Mouse (Mus musculus) ES-Bruce4 (cell line): ENCODE measurements around the gene Nrxn1. TPM values are rescaled to one million over a fixed set of nuclear protein-coding genes. Genes with fewer than 3 reads are reported as not detected.

Experiments used
- H3K27ac ChIP-seq: 2 replicates; pipeline ENCODE4 v1.5.1; 2012; ENCODE audit warnings: low read length, inconsistent platforms; ENCODE audit not compliant: insufficient read depth
- H3K27me3 ChIP-seq: 2 replicates; pipeline ENCODE4 v1.6.1; 2012; ENCODE audit warnings: mild to moderate bottlenecking, low read length, inconsistent platforms; ENCODE audit not compliant: control insufficient read depth, poor library complexity, insufficient read depth, severe bottlenecking
- H3K36me3 ChIP-seq: 2 replicates; pipeline ENCODE4 v1.6.1; 2012; ENCODE audit warnings: inconsistent platforms, mild to moderate bottlenecking, low read length, moderate library complexity; ENCODE audit not compliant: control insufficient read depth, poor library complexity, insufficient read depth, severe bottlenecking
- H3K4me1 ChIP-seq: one replicate; pipeline ENCODE4 v1.8.1; 2011; ENCODE audit warnings: low read length; ENCODE audit not compliant: control insufficient read depth, insufficient read depth
- H3K4me3 ChIP-seq: 2 replicates; pipeline ENCODE4 v1.5.1; 2011; ENCODE audit warnings: low read depth, mild to moderate bottlenecking, low read length
- H3K9ac ChIP-seq: 2 replicates; pipeline ENCODE4 v1.6.1; 2012; ENCODE audit warnings: low read depth, mild to moderate bottlenecking, inconsistent platforms; ENCODE audit not compliant: poor library complexity, severe bottlenecking
- H3K9me3 ChIP-seq: replicated peaks from 2 replicates; pipeline ENCODE4 v1.6.1; 2012; ENCODE audit warnings: mild to moderate bottlenecking, low read length, inconsistent platforms; ENCODE audit not compliant: control insufficient read depth, poor library complexity, insufficient read depth, severe bottlenecking
- CTCF ChIP-seq: IDR thresholded peaks from one replicate; pipeline ENCODE4 v1.8.1; 2011; ENCODE audit warnings: low read depth, low read length
- EP300 ChIP-seq: IDR thresholded peaks from 2 replicates; pipeline ENCODE4 v1.6.1; 2011; ENCODE audit warnings: low read depth, low read length; ENCODE audit not compliant: insufficient read depth
- POLR2A ChIP-seq: IDR thresholded peaks from one replicate; pipeline ENCODE4 v1.8.1; 2011; ENCODE audit warnings: low read length; ENCODE audit not compliant: insufficient read depth
- polyA plus RNA-seq: library from polyadenylated mRNA; stranded (reverse); fragments of >200 nt; gene quantifications from 2 replicates; pipeline ENCODE4 v1.2.4, GENCODE M21; 2011; ENCODE audit warnings: low read depth; ENCODE audit not compliant: missing spikeins, insufficient read depth, insufficient read length

Nrxn1 gene
- polyA plus RNA-seq, 1 experiment, result 5.6 TPM

GRCm38 (mm10) chr17:91074780-91075179 lies 18.1 kb downstream of the Nrxn1 start:
- Histone ChIP-seq H3K9ac (no peak overlapping the region), H3K9me3 (no peaks in the 10 kb centered on the region), H3K27me3 (no peaks in the 10 kb centered on the region), H3K36me3 (no peaks in the 10 kb centered on the region), H3K4me1 (no peaks in the 10 kb centered on the region), H3K4me3 (no peak overlapping the region), H3K27ac (no peak overlapping the region)
- TF ChIP-seq CTCF (no peak), EP300 (no peak), POLR2A (no peak)

- H3K27ac ChIP-seq, result no peak overlapping the region
- H3K9ac ChIP-seq, result no peak overlapping the region
- H3K4me3 ChIP-seq, result no peak overlapping the region
- H3K27me3 ChIP-seq, result no peaks in the 10 kb centered on the region
- no peaks in the 10 kb centered on the region for H3K9me3 ChIP-seq
- TF ChIP-seq CTCF (no peak), EP300 (no peak), POLR2A (no peak)
- no peaks in the 10 kb centered on the region for H3K4me1 ChIP-seq
- H3K36me3 ChIP-seq, result no peaks in the 10 kb centered on the region
These were observed 59.4 kb downstream of the Nrxn1 start for GRCm38 (mm10) chr17:91033466-91033865.

GRCm38 (mm10) chr17:91025061-91025623 lies 67.7 kb downstream of the Nrxn1 start:
- Histone ChIP-seq H3K4me1 (no peaks in the 10 kb centered on the region), H3K9me3 (no peaks in the 10 kb centered on the region), H3K36me3 (no peaks in the 10 kb centered on the region), H3K27ac (no peak overlapping the region), H3K4me3 (no peak overlapping the region), H3K27me3 (no peaks in the 10 kb centered on the region), H3K9ac (no peak overlapping the region)
- TF ChIP-seq EP300 (no peak), POLR2A (no peak)

GRCm38 (mm10) chr17:91007385-91008089 lies 85.3 kb downstream of the Nrxn1 start:
- no peak for TF ChIP-seq POLR2A
- TF ChIP-seq EP300, result no peak
- TF ChIP-seq CTCF, result no peak
- no peak overlapping the region for H3K27ac ChIP-seq
- H3K9ac ChIP-seq, result no peak overlapping the region
- no peaks in the 10 kb centered on the region for H3K9me3 ChIP-seq
- H3K4me3 ChIP-seq, result no peak overlapping the region
- no peaks in the 10 kb centered on the region for H3K4me1 ChIP-seq
- H3K36me3 ChIP-seq, result no peaks in the 10 kb centered on the region
- H3K27me3 ChIP-seq, result no peaks in the 10 kb centered on the region

- no peaks in the 10 kb centered on the region for H3K9me3 ChIP-seq
- H3K4me3 ChIP-seq, result no peak overlapping the region
- H3K27me3 ChIP-seq, result no peaks in the 10 kb centered on the region
- no peak overlapping the region for H3K27ac ChIP-seq
- H3K36me3 ChIP-seq, result no peaks in the 10 kb centered on the region
- H3K9ac ChIP-seq, result no peak overlapping the region
- H3K4me1 ChIP-seq, result no peaks in the 10 kb centered on the region
- TF ChIP-seq CTCF (no peak), POLR2A (no peak), EP300 (no peak)
These were observed 92.5 kb downstream of the Nrxn1 start for GRCm38 (mm10) chr17:91000389-91000788.

GRCm38 (mm10) chr17:90999667-91000154 lies 93.2 kb downstream of the Nrxn1 start:
- Histone ChIP-seq H3K27me3 (no peaks in the 10 kb centered on the region), H3K27ac (no peak overlapping the region), H3K9me3 (no peaks in the 10 kb centered on the region), H3K36me3 (no peaks in the 10 kb centered on the region), H3K4me3 (no peak overlapping the region), H3K4me1 (no peaks in the 10 kb centered on the region), H3K9ac (no peak overlapping the region)
- TF ChIP-seq CTCF, result no peak
- TF ChIP-seq POLR2A, result no peak
